Mouse (Mus musculus): ENCODE data around the gene Bean1.

The Bean1 gene

GRCm38 (mm10) chr8:104171050-104171620 is 893 bp downstream of the Bean1 start:
- DNase-seq (ENCODE audit: low spot score in 2 of 2) = no peak

GRCm38 (mm10) chr8:104172420-104172819 is 2.2 kb downstream of the Bean1 start:
- no peak for DNase-seq (ENCODE audit: low spot score in 2 of 2)

GRCm38 (mm10) chr8:104175848-104176527 is 5.7 kb downstream of the Bean1 start:
- DNase-seq (ENCODE audit: low spot score in 2 of 2) = no peak

- DNase-seq (ENCODE audit: low spot score in 2 of 2) = peak in 1 of 2 experiments; percentile 44
These were observed 6.8 kb downstream of the Bean1 start for GRCm38 (mm10) chr8:104177054-104177453.

GRCm38 (mm10) chr8:104184905-104185304 is 14.7 kb downstream of the Bean1 start:
- DNase-seq (ENCODE audit: low spot score in 2 of 2) = no peak

- DNase-seq (ENCODE audit: low spot score in 2 of 2) = no peak
These were observed 16.6 kb downstream of the Bean1 start for GRCm38 (mm10) chr8:104186827-104187226.

- DNase-seq (ENCODE audit: low spot score in 2 of 2) = no peak
These were observed 17.4 kb downstream of the Bean1 start for GRCm38 (mm10) chr8:104187622-104188021.

- DNase-seq (ENCODE audit: low spot score in 2 of 2) = no peak
These were observed 18.2 kb downstream of the Bean1 start for GRCm38 (mm10) chr8:104188459-104188858.

- no peak for DNase-seq (ENCODE audit: low spot score in 2 of 2)
These were observed 20.7 kb downstream of the Bean1 start for GRCm38 (mm10) chr8:104190777-104191468.

GRCm38 (mm10) chr8:104191496-104191895 is 21.3 kb downstream of the Bean1 start:
- no peak for DNase-seq (ENCODE audit: low spot score in 2 of 2)

- DNase-seq (ENCODE audit: low spot score in 2 of 2) = no peak
These were observed 29.6 kb downstream of the Bean1 start for GRCm38 (mm10) chr8:104199802-104200201.

- DNase-seq (ENCODE audit: low spot score in 2 of 2) = no peak
These were observed 31.4 kb downstream of the Bean1 start for GRCm38 (mm10) chr8:104201622-104202021.

- no peak for DNase-seq (ENCODE audit: low spot score in 2 of 2)
These were observed 32.1 kb downstream of the Bean1 start for GRCm38 (mm10) chr8:104202320-104202719.

- DNase-seq (ENCODE audit: low spot score in 2 of 2) = no peak
These were observed 35.0 kb downstream of the Bean1 start for GRCm38 (mm10) chr8:104205292-104205691.

GRCm38 (mm10) chr8:104217601-104218000 is 47.4 kb downstream of the Bean1 start:
- no peak for DNase-seq (ENCODE audit: low spot score in 2 of 2)

GRCm38 (mm10) chr8:104219079-104219478 is 48.8 kb downstream of the Bean1 start:
- DNase-seq (ENCODE audit: low spot score in 2 of 2) = peak in 1 of 2 experiments; percentile 61

GRCm38 (mm10) chr8:104219806-104220205 is 49.6 kb downstream of the Bean1 start:
- peak; percentile 74 to 86 for DNase-seq (ENCODE audit: low spot score in 2 of 2)

GRCm38 (mm10) chr8:104227048-104227447 is 56.8 kb downstream of the Bean1 start:
- DNase-seq (ENCODE audit: low spot score in 2 of 2) = no peak

- no peak for DNase-seq (ENCODE audit: low spot score in 2 of 2)
These were observed 60.1 kb downstream of the Bean1 start for GRCm38 (mm10) chr8:104230377-104230776.

GRCm38 (mm10) chr8:104232039-104232438 is 61.8 kb downstream of the Bean1 start:
- no peak for DNase-seq (ENCODE audit: low spot score in 2 of 2)

GRCm38 (mm10) chr8:104232919-104233318 is 62.7 kb downstream of the Bean1 start:
- DNase-seq (ENCODE audit: low spot score in 2 of 2) = no peak

GRCm38 (mm10) chr8:104234573-104234972 is 64.3 kb downstream of the Bean1 start:
- no peak for DNase-seq (ENCODE audit: low spot score in 2 of 2)

GRCm38 (mm10) chr8:104239418-104239861 is 69.2 kb downstream of the Bean1 start:
- no peak for DNase-seq (ENCODE audit: low spot score in 2 of 2)
